Mouse (Mus musculus): ENCODE results near the gene St6galnac3.

DNA sequence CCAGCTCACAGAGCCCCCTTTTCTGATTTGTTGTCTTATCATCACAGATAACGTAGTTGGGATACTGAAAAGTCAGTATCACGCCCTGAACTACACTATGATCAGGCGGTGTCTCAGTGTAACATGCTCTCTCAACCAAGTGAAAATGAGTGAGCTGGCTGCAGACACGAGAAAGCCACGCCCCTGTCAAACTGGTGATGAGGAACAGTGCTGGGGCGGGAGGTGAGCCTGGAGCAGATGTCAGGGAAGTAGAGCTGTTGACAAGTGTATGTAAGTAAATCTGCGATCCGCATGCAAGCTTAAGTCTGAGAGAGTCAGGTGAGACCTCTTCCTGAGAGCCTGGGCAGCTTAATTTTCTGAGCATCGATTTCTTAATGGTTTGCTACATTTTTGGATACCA, 563.3 kb downstream of the St6galnac3 start:
- TF ChIP-seq CTCF (IDR thresholded peaks at IDR 0.05; ENCODE audit: control insufficient read depth, insufficient read depth, low read length) (no peak), POLR2A (IDR thresholded peaks at IDR 0.05; ENCODE audit: borderline replicate concordance, control insufficient read depth, low read depth, low read length) (no peak)

Measured in bone marrow, adult 2 months (tissue).